Mouse (Mus musculus) kidney, postnatal 4 days (tissue): ENCODE data around the gene Chrd.

ENCODE experiments used
- DNase-seq, 2 experiments: peaks; one replicate each; pipeline ENCODE4 v3.0.0; 2021; ENCODE audit warnings: mixed read lengths in 2 of 2

The Chrd gene

GRCm38 (mm10) chr16:20732925-20733730, at the start of gene Chrd:
Gene Chrd, plus strand, starts transcription at chr16:20733127.
- DNase-seq = peak; percentile 84 to 89

DNA sequence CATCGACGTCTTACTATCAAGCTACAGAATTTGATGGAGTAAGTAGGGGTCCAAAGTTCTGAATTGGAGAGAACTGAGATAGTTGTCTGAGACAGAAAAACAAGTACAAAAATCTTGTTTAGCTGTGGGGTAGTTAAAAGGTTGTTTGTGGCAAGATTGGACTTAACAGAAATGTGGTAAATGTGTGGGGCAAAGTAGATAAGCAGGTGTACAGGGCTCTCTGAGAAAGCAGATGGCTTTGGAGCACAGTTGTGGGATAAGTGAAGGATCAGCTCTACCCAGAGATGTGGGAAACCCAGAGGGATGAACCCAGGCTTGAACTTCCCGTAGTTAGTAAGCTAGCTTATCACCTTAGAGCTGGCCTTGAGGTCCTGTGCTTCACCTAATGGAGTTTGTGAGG, 42.2 kb upstream of the Chrd start:
- no peak for DNase-seq

GRCm38 (mm10) chr16:20691617-20692016, 41.3 kb upstream of the Chrd start:
- no peak for DNase-seq

DNA sequence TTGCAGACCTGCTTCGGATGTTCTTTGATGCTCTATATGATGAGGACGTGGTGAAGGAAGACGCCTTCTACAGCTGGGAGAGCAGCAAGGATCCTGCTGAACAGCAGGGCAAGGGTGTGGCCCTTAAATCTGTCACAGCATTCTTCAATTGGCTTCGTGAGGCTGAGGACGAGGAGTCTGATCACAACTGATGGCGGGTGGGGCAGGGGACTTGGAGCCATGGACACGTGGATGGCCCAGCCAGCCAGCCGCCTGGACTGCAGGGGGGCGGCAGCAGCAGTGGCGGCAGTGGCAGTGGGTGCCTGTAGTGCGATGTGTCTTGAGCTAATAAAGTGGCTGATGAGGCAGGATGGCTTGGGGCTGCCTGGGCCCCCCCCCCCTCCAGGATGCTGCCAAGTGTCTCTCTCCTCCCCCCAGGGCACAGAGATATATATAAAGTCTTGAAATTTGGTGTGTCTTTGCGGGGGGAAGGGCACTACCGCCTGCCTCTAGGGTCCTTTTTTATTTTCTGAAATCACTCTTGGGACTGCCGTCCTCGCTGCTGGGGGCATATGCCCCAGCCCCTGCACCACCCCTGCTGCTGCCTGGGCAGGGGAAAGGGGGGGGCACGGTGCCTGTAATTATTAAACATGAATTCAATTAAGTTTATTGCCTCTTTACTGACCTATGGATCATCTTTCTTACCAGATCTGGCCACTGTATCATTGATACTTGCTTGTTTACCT, 40.5 kb upstream of the Chrd start:
- DNase-seq = no peak

- peak; percentile 94 for DNase-seq
Observed at GRCm38 (mm10) chr16:20693111-20693701, 39.7 kb upstream of the Chrd start, which contains the start of gene Fam131a. Gene Fam131a, plus strand, starts transcription at chr16:20693241.

DNA sequence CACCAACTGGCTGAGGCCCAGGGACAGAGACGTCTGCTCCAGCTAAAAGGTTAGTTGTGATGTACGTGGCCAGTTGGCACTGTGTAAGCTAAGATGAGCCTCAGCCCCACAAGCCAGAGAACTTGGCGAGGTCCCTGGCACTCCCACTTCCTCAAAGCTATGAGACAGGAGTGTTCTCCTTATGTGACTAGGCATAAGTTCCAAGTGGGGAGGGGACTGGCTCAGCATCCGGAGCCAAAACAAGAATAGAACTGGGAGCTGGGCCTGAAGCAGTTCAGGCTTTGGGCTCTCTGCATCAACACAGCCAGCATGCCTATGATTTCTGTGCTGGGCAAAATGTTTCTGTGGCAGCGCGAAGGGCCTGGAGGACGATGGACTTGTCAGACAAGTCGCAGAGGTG, 38.1 kb upstream of the Chrd start:
- peak; percentile 31 to 51 for DNase-seq

DNA sequence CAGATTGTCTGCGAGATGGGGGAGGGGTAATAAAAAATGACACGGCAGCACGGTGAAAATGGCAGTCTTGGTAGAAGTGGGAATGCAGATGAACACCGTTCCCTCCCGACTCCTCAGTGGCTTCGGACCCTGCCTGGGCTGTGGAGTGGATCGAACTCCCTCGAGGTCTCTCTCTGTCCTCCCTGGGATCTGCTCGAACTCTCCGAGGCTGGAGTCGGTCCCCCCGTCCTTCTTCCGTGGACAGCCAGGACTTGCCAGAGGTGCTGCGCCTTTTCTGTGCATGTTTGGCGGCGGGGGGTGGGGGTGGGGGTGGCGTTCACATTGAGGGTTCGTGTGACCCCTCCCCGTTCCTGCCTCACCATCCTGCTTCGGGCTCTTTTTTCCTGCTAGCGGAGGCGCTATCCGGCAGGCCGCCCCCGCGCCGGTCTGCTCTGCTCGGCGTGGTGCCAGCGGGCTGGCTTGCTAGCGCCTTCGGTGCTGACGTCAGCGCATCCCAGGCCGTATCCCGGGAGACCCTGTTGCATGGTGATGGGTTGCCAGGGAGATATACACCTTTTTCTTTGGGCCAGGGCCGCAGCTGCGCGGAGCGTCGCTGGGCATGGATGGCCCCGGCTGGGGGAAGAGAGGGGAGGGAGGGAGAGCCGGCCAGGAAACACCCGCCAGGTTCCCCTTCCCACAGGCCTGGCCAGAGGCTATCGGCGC, 37.2 kb upstream of the Chrd start:
- DNase-seq = peak; percentile 90 to 94

DNA sequence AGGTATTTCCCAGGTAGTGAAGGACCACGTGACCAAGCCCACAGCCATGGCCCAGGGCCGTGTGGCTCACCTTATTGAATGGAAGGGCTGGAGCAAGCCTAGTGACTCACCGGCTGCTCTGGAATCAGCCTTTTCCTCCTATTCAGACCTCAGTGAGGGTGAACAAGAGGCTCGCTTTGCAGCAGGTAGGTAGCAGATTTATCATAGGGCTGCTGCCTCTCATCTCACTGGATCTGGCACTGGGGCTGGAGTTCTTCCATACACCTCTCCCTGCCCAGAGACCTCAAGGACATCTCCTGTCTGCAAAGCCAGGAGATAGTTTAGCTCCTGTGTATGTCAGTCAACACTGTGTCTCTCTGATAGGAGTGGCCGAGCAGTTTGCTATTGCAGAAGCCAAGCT, 33.7 kb upstream of the Chrd start:
- DNase-seq = no peak

DNA sequence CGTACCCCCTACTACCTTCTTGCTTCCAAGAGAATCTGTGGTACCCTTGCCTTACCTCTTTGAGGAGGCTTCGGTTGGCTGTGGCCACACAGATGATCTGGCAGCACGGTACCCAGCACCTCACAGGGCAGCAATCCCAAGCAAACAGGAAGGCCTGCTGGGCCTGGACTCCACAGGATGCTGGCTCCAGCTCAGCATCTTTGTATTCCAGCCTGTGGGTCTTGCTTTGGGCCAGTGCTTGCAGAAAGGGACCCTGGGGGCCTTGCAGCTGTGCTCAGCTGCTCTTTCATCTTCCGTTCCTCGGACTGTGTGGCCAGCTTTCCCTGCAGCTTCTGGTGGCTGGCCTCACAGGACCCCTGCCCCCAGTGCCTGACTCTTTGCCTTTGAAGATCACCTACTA, 32.9 kb upstream of the Chrd start:
- DNase-seq = no peak

GRCm38 (mm10) chr16:20701316-20701715, 31.6 kb upstream of the Chrd start:
- no peak for DNase-seq

DNA sequence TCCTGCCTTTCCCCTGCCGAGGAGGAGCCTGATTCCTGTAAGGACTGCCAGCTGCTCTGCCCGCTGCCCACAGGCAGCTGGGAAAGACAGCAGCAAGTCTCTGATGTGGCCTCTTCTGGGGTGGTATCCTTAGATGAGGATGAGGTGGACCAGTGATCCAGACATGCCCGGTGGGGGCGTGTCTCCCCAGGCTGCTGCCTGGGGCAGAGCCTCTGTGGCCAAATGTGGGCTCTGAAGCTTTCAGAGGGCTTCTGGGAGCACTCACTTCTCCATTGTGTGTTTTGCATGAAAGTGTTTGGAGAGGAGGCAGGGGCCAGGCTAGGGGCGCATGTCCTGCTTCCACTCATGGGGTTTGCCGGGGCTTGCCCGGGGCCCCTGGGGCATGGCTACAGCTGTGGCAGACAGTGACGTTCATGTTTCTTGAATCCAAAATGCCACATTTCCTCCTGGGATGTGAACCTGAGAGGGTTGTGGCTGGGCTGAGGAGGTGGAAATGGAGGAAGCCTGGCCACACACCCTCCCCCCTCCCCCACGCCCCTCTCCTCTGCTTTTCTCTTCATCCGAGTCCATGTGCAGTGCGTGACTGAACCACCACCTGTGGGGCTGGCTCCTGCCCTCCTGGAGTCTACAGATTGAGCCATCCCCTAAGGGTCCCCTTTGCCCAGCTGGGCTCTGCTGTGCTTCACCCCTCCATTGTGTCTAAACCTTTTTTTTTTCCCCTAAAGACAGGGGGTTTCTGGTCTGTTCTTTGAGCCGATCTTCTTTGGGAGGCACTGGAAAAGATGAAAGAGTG, 31.0 kb upstream of the Chrd start:
- DNase-seq = peak in 1 of 2 experiments; percentile 34

- peak; percentile 88 to 91 for DNase-seq
Observed at GRCm38 (mm10) chr16:20702522-20702893, 30.4 kb upstream of the Chrd start.

- DNase-seq = no peak
Observed at GRCm38 (mm10) chr16:20703071-20703470, 29.9 kb upstream of the Chrd start.

- no peak for DNase-seq
Observed at GRCm38 (mm10) chr16:20703699-20704400, 29.1 kb upstream of the Chrd start.

- DNase-seq = no peak
Observed at GRCm38 (mm10) chr16:20705786-20706185, 27.1 kb upstream of the Chrd start.

- peak; percentile 34 to 48 for DNase-seq
Observed at GRCm38 (mm10) chr16:20706407-20707055, 26.4 kb upstream of the Chrd start.

DNA sequence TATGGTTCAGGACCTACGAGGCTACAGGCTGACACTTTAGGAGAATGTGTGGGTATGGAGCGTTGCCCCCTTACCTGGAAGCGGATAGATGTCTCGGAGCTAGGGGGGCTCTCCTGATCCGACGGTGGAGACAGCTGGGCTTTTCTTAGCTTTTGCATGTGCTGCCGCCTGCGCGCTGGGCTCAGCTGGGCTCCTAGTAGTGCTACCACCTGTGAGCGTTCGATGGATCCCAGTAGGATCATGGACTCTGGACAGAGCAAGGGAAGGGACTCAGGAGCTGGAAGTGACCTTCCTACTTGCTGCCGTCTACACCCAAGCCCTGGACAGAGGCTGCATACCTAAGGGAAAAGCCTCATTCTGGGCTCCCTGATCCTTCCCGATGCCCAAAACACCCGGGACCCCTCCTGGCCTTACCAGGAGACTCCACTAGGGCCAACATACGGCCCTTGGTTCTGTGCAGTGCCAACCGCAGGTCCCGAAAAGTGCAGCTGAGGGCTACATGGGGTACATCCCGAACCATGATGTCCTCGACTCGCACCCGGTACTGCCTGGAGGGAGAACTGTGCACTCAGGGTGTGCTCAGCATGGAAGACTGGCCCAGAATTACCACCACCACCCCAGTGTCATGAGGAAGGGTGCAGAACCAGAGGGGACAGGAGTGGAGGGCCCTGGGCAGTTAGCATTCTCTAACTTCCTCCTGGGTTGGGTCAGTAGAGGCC, 24.5 kb upstream of the Chrd start:
- DNase-seq = no peak

GRCm38 (mm10) chr16:20708939-20709734, 23.8 kb upstream of the Chrd start:
- peak; percentile 71 to 72 for DNase-seq

DNA sequence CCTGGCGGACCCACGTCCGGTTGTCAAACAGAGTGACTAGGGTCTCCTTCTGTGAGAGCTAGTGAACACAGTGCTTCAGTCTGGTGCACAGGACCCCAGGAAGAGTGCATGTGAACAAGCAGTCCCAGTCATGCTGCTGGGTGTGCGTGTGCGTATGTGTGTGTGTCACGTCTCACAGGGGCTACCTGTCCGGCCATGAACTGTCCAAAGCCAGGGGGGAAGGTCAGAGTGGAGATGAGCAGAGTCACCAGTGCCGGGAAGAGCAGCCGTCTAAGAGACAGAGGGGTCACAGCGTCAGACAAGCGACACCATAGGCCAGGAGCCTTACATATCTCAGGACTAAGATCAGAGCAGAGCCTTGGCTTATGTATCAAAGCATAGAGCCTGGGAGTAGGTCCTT, 22.6 kb upstream of the Chrd start:
- no peak for DNase-seq

- DNase-seq = no peak
Observed at GRCm38 (mm10) chr16:20710810-20711209, 22.1 kb upstream of the Chrd start.
